8 mouse cellular contexts compared by ENCODE assay signal in genomic region chr17:45628885-45629855, GRCm38 (mm10). TPM values are rescaled to one million over a fixed set of nuclear protein-coding genes. Genes with fewer than 3 reads are reported as not detected.
DNase-seq lines count a peak whose midpoint lies in the region; ATAC-seq and TF ChIP-seq lines count a peak whose summit lies in the region.

No protein-coding gene starts in this region.

- no peak for TF ChIP-seq POLR2A in MEL (IDR thresholded peaks at IDR 0.05; ENCODE audit: control insufficient read depth in 1 of 2, insufficient read depth in 1 of 2, low read depth in 1 of 2, low read length in 2 of 2, poor library complexity in 1 of 2)

- no peak for TF ChIP-seq RAD21 in MEL (IDR thresholded peaks at IDR 0.05; ENCODE audit: low read depth, low read length)

- intact Hi-C loops in gastrocnemius, postnatal 14 days (cut with DNase I; ENCODE audit: low total_unique reads): loop anchor here (5.0 kb wide), 1 partner anchor 37 kb away; no protein-coding TSS in a partner anchor

- H3K79me2 ChIP-seq in MEL (ENCODE audit: control insufficient read depth, insufficient read depth, low read length, poor library complexity): no peaks in the 10 kb centered on the region

- H3K36me3 ChIP-seq in MEL (ENCODE audit: control insufficient read depth in 1 of 2, insufficient read depth in 2 of 2, low read length in 2 of 2): peaks cover 0 to 12% of the 10 kb centered on the region in 2 experiments; a peak in 2 of 4 replicates
- no peaks in the 10 kb centered on the region for H3K36me3 ChIP-seq in embryonic facial prominence, embryonic 11.5 days (replicated peaks; ENCODE audit: control insufficient read depth, insufficient read depth, low read depth, low read length)
- H3K36me3 ChIP-seq in hindbrain, embryonic 15.5 days: no peaks in the 10 kb centered on the region
- no peaks in the 10 kb centered on the region for H3K36me3 ChIP-seq in liver, embryonic 16.5 days (ENCODE audit: control insufficient read depth, insufficient read depth)
- H3K36me3 ChIP-seq in stomach, postnatal 0 days (ENCODE audit: control insufficient read depth, insufficient read depth, low read length): no peaks in the 10 kb centered on the region

- H3K9ac ChIP-seq in MEL (ENCODE audit: control insufficient read depth, low read depth, low read length, poor library complexity, severe bottlenecking): peak overlapping the region; percentile 2; the same call in 1 of the 2 replicates
- H3K9ac ChIP-seq in embryonic facial prominence, embryonic 11.5 days (replicated peaks; ENCODE audit: low read length): no peak overlapping the region
- 0 out of 2 replicates have a peak overlapping the region, but pooled peaks have one; percentile 61 for H3K9ac ChIP-seq in hindbrain, embryonic 15.5 days
- H3K9ac ChIP-seq in liver, embryonic 16.5 days (ENCODE audit: low read depth, low read length): no peak overlapping the region
- peak overlapping the region; percentile 43; the same call in 1 of the 2 replicates for H3K9ac ChIP-seq in stomach, postnatal 0 days (ENCODE audit: low read length)

- H3K4me1 ChIP-seq in MEL (ENCODE audit: control insufficient read depth in 1 of 2, insufficient read depth in 2 of 2, low read length in 2 of 2): peaks cover 2 to 29% of the 10 kb centered on the region in 2 experiments; a peak in 2 of 4 replicates
- no peaks in the 10 kb centered on the region for H3K4me1 ChIP-seq in embryonic facial prominence, embryonic 11.5 days (ENCODE audit: control insufficient read depth, insufficient read depth, low read length)
- peaks cover 19% of the 10 kb centered on the region for H3K4me1 ChIP-seq in hindbrain, embryonic 15.5 days (replicated peaks)
- peaks cover 17% of the 10 kb centered on the region for H3K4me1 ChIP-seq in liver, embryonic 16.5 days (ENCODE audit: control insufficient read depth, low read depth, low read length)
- H3K4me1 ChIP-seq in stomach, postnatal 0 days (replicated peaks; ENCODE audit: control insufficient read depth, insufficient read depth): peaks cover 4% of the 10 kb centered on the region; the same call in 1 of the 2 replicates

- no peaks in the 10 kb centered on the region for H3K27me3 ChIP-seq in MEL (ENCODE audit: control insufficient read depth in 1 of 2, insufficient read depth in 2 of 2, low read length in 2 of 2)
- no peaks in the 10 kb centered on the region for H3K27me3 ChIP-seq in embryonic facial prominence, embryonic 11.5 days (ENCODE audit: control insufficient read depth, insufficient read depth, low read length)
- no peaks in the 10 kb centered on the region for H3K27me3 ChIP-seq in hindbrain, embryonic 15.5 days
- no peaks in the 10 kb centered on the region; the same call in 1 of the 2 replicates for H3K27me3 ChIP-seq in liver, embryonic 16.5 days (ENCODE audit: control insufficient read depth, insufficient read depth, low read depth, low read length)
- H3K27me3 ChIP-seq in stomach, postnatal 0 days (ENCODE audit: control insufficient read depth, insufficient read depth, low read length): no peaks in the 10 kb centered on the region

- 73% methylated on average over 13 of the region's 13 CpGs for WGBS in embryonic facial prominence, embryonic 11.5 days
- WGBS in hindbrain, embryonic 15.5 days: 62% methylated on average over 13 of the region's 13 CpGs
- WGBS in liver, embryonic 16.5 days (ENCODE audit: insufficient replicate concordance): 31% methylated on average over 13 of the region's 13 CpGs
- WGBS in stomach, postnatal 0 days: 44% methylated on average over 13 of the region's 13 CpGs

- TF ChIP-seq EP300 in MEL (IDR thresholded peaks at IDR 0.05; ENCODE audit: low read depth in 1 of 2, low read length in 2 of 2): peak; percentile 77 to 86
- no peak for TF ChIP-seq EP300 in stomach, postnatal 0 days (optimal IDR thresholded peaks at IDR 0.05)

- 0 out of 2 replicates have a peak overlapping the region, but pooled peaks have one; percentile 10 for H3K27ac ChIP-seq in MEL (ENCODE audit: control insufficient read depth, low read depth, low read length)
- H3K27ac ChIP-seq in embryonic facial prominence, embryonic 11.5 days (replicated peaks; ENCODE audit: low read depth, low read length): no peak overlapping the region
- H3K27ac ChIP-seq in hindbrain, embryonic 15.5 days (replicated peaks): peak overlapping the region; percentile 73
- no peak overlapping the region for H3K27ac ChIP-seq in liver, embryonic 16.5 days (ENCODE audit: low read length)
- H3K27ac ChIP-seq in stomach, postnatal 0 days (replicated peaks): peak overlapping the region; percentile 77

- no peaks in the 10 kb centered on the region for H3K9me3 ChIP-seq in MEL (replicated peaks; ENCODE audit: insufficient read depth, low read length)
- H3K9me3 ChIP-seq in embryonic facial prominence, embryonic 11.5 days (replicated peaks; ENCODE audit: control insufficient read depth, low read length): no peaks in the 10 kb centered on the region
- H3K9me3 ChIP-seq in hindbrain, embryonic 15.5 days: no peaks in the 10 kb centered on the region
- H3K9me3 ChIP-seq in liver, embryonic 16.5 days (replicated peaks; ENCODE audit: control insufficient read depth, low read length): no peaks in the 10 kb centered on the region
- H3K9me3 ChIP-seq in stomach, postnatal 0 days (ENCODE audit: control insufficient read depth, low read length): no peaks in the 10 kb centered on the region

- no peak for TF ChIP-seq CTCF in MEL (IDR thresholded peaks at IDR 0.05 in 2 of 3, conservative IDR thresholded peaks at IDR 0.05 in 1 of 3; ENCODE audit: control insufficient read depth in 1 of 3, insufficient read depth in 1 of 3, low read depth in 2 of 3, low read length in 3 of 3, poor library complexity in 1 of 3, severe bottlenecking in 1 of 3)
- TF ChIP-seq CTCF in stomach, postnatal 0 days (IDR thresholded peaks at IDR 0.05; ENCODE audit: low read depth): no peak

- ATAC-seq in embryonic facial prominence, embryonic 11.5 days (replicated peaks; ENCODE audit: insufficient number of reproducible peaks, low FRiP score, low TSS enrichment, low read depth): no peak
- 0 out of 2 replicates have a peak, but pooled peaks have one; percentile 19 for ATAC-seq in hindbrain, embryonic 15.5 days (ENCODE audit: low FRiP score, low read depth)
- ATAC-seq in liver, embryonic 16.5 days (ENCODE audit: low read depth): 0 out of 2 replicates have a peak, but pooled peaks have one; percentile 33
- ATAC-seq in stomach, postnatal 0 days (ENCODE audit: low FRiP score, low TSS enrichment): peak; percentile 32; the same call in 1 of the 2 replicates

- H3K4me3 ChIP-seq in MEL (ENCODE audit: control insufficient read depth in 1 of 2, insufficient read depth in 1 of 2, low read depth in 2 of 2, low read length in 2 of 2): peak overlapping the region; percentile 17 to 19; a peak in 3 of 4 replicates
- H3K4me3 ChIP-seq in embryonic facial prominence, embryonic 11.5 days (ENCODE audit: low read depth, low read length): no peak overlapping the region
- peak overlapping the region; percentile 45 for H3K4me3 ChIP-seq in hindbrain, embryonic 15.5 days
- H3K4me3 ChIP-seq in liver, embryonic 16.5 days (ENCODE audit: low read depth, low read length): no peak overlapping the region
- H3K4me3 ChIP-seq in stomach, postnatal 0 days (ENCODE audit: low read depth, low read length): no peak overlapping the region

- peak overlapping the region; percentile 57 for H3K4me2 ChIP-seq in embryonic facial prominence, embryonic 11.5 days (ENCODE audit: low read depth, low read length)
- H3K4me2 ChIP-seq in hindbrain, embryonic 15.5 days: peak overlapping the region; percentile 70
- no peak overlapping the region for H3K4me2 ChIP-seq in liver, embryonic 16.5 days (ENCODE audit: low read depth, low read length)
- H3K4me2 ChIP-seq in stomach, postnatal 0 days (replicated peaks; ENCODE audit: low read depth): peak overlapping the region; percentile 55

- DNase-seq in MEL (ENCODE audit: low read depth, low spot score): peak; percentile 61
- DNase-seq in embryonic facial prominence, embryonic 11.5 days (ENCODE audit: low spot score): no peak
- DNase-seq in stomach, postnatal 0 days (ENCODE audit: low spot score): no peak
- DNase-seq in gastrocnemius, postnatal 14 days: no peak
- no peak for DNase-seq in spleen, postnatal 4 days (ENCODE audit: low spot score in 2 of 2)
- no peak for DNase-seq in embryo, embryonic 10.5 days (ENCODE audit: low spot score)

RNA-seq across cellular contexts. Expression of gene Mymx, which starts 27.3 kb away (rescaled TPM):
- not detected in 2 replicates for total RNA-seq in MEL (2012; rRNA removed)
- polyA plus RNA-seq in MEL (2012; ENCODE audit: insufficient read depth in 1 of 2, insufficient read length in 2 of 2, low read depth in 1 of 2, low replicate concordance in 2 of 2, missing spikeins in 1 of 2): not detected
- 1.6 and 5.6 TPM in 2 replicates for polyA plus RNA-seq in embryonic facial prominence, embryonic 11.5 days (2014; fragmentation: Nextera tagmentation; extraction: Ambion mirVana)
- polyA plus RNA-seq in hindbrain, embryonic 15.5 days (2015; fragmentation: Nextera tagmentation; extraction: Ambion mirVana): not detected in 2 replicates
- polyA plus RNA-seq in liver, embryonic 16.5 days (2015; fragmentation: Nextera tagmentation; extraction: Ambion mirVana): 0.30 and 0.35 TPM in 2 replicates
- polyA plus RNA-seq in stomach, postnatal 0 days (2015; fragmentation: Nextera tagmentation; extraction: Ambion mirVana): 1.2 and 1.5 TPM in 2 replicates
- 1 to 10 TPM; 6.2 to 7.3 TPM for total RNA-seq in gastrocnemius, postnatal 14 days (2021)

RNA-seq across cellular contexts. Expression of gene Slc29a1, which starts 29.8 kb away (rescaled TPM):
- 200 and 238 TPM in 2 replicates for total RNA-seq in MEL (2012; rRNA removed)
- polyA plus RNA-seq in MEL (2012; ENCODE audit: insufficient read depth in 1 of 2, insufficient read length in 2 of 2, low read depth in 1 of 2, low replicate concordance in 2 of 2, missing spikeins in 1 of 2): 100 to 1,000 TPM in 1 of 2 experiments, not detected in 1; 341 TPM
- polyA plus RNA-seq in embryonic facial prominence, embryonic 11.5 days (2014; fragmentation: Nextera tagmentation; extraction: Ambion mirVana): 52.5 and 58.9 TPM in 2 replicates
- polyA plus RNA-seq in hindbrain, embryonic 15.5 days (2015; fragmentation: Nextera tagmentation; extraction: Ambion mirVana): 43.7 and 46.4 TPM in 2 replicates
- polyA plus RNA-seq in liver, embryonic 16.5 days (2015; fragmentation: Nextera tagmentation; extraction: Ambion mirVana): 154 and 162 TPM in 2 replicates
- 49.4 and 55.3 TPM in 2 replicates for polyA plus RNA-seq in stomach, postnatal 0 days (2015; fragmentation: Nextera tagmentation; extraction: Ambion mirVana)
- total RNA-seq in gastrocnemius, postnatal 14 days (2021): 10 to 100 TPM; 59.2 to 71.6 TPM

RNA-seq across cellular contexts. Expression of gene Capn11, which starts 30.0 kb away (rescaled TPM):
- total RNA-seq in MEL (2012; rRNA removed): not detected in 2 replicates
- under 1 TPM in 1 of 2 experiments, not detected in 1; 0.03 TPM for polyA plus RNA-seq in MEL (2012; ENCODE audit: insufficient read depth in 1 of 2, insufficient read length in 2 of 2, low read depth in 1 of 2, low replicate concordance in 2 of 2, missing spikeins in 1 of 2)
- 0.28 and 0.52 TPM in 2 replicates for polyA plus RNA-seq in embryonic facial prominence, embryonic 11.5 days (2014; fragmentation: Nextera tagmentation; extraction: Ambion mirVana)
- 0.58 and 1.00 TPM in 2 replicates for polyA plus RNA-seq in hindbrain, embryonic 15.5 days (2015; fragmentation: Nextera tagmentation; extraction: Ambion mirVana)
- polyA plus RNA-seq in liver, embryonic 16.5 days (2015; fragmentation: Nextera tagmentation; extraction: Ambion mirVana): 0.08 and 0.41 TPM in 2 replicates
- 0.06 TPM in 2 replicates for polyA plus RNA-seq in stomach, postnatal 0 days (2015; fragmentation: Nextera tagmentation; extraction: Ambion mirVana)
- under 1 TPM; 0.10 to 0.13 TPM for total RNA-seq in gastrocnemius, postnatal 14 days (2021)

RNA-seq across cellular contexts. Expression of gene Hsp90ab1, which starts 56.1 kb away (rescaled TPM):
- total RNA-seq in MEL (2012; rRNA removed): 1,032 and 1,220 TPM in 2 replicates
- over 10,000 TPM in 1 of 2 experiments, 1,000 to 10,000 TPM in 1; 4,130 to 27,726 TPM for polyA plus RNA-seq in MEL (2012; ENCODE audit: insufficient read depth in 1 of 2, insufficient read length in 2 of 2, low read depth in 1 of 2, low replicate concordance in 2 of 2, missing spikeins in 1 of 2)
- polyA plus RNA-seq in embryonic facial prominence, embryonic 11.5 days (2014; fragmentation: Nextera tagmentation; extraction: Ambion mirVana): 1,660 and 1,740 TPM in 2 replicates
- 1,555 and 1,567 TPM in 2 replicates for polyA plus RNA-seq in hindbrain, embryonic 15.5 days (2015; fragmentation: Nextera tagmentation; extraction: Ambion mirVana)
- 564 and 565 TPM in 2 replicates for polyA plus RNA-seq in liver, embryonic 16.5 days (2015; fragmentation: Nextera tagmentation; extraction: Ambion mirVana)
- 715 and 750 TPM in 2 replicates for polyA plus RNA-seq in stomach, postnatal 0 days (2015; fragmentation: Nextera tagmentation; extraction: Ambion mirVana)
- 100 to 1,000 TPM; 735 to 778 TPM for total RNA-seq in gastrocnemius, postnatal 14 days (2021)

RNA-seq across cellular contexts. Expression of gene Mrpl14, which starts 57.0 kb away (rescaled TPM):
- total RNA-seq in MEL (2012; rRNA removed): 66.2 and 68.0 TPM in 2 replicates
- polyA plus RNA-seq in MEL (2012; ENCODE audit: insufficient read depth in 1 of 2, insufficient read length in 2 of 2, low read depth in 1 of 2, low replicate concordance in 2 of 2, missing spikeins in 1 of 2): 100 to 1,000 TPM in 1 of 2 experiments, not detected in 1; 159 TPM
- 127 and 141 TPM in 2 replicates for polyA plus RNA-seq in embryonic facial prominence, embryonic 11.5 days (2014; fragmentation: Nextera tagmentation; extraction: Ambion mirVana)
- polyA plus RNA-seq in hindbrain, embryonic 15.5 days (2015; fragmentation: Nextera tagmentation; extraction: Ambion mirVana): 120 and 129 TPM in 2 replicates
- 94.4 and 99.9 TPM in 2 replicates for polyA plus RNA-seq in liver, embryonic 16.5 days (2015; fragmentation: Nextera tagmentation; extraction: Ambion mirVana)
- 163 TPM in 2 replicates for polyA plus RNA-seq in stomach, postnatal 0 days (2015; fragmentation: Nextera tagmentation; extraction: Ambion mirVana)
- total RNA-seq in gastrocnemius, postnatal 14 days (2021): 10 to 100 TPM; 83.3 to 86.3 TPM

Comparison
In these comparisons a context has a peak if more than half of its experiments do, and no peak if none do; other contexts are left out.
1. H3K27ac ChIP-seq: peak in MEL (single experiment), hindbrain, embryonic 15.5 days (single experiment) and stomach, postnatal 0 days (single experiment); none in embryonic facial prominence, embryonic 11.5 days (single experiment) and liver, embryonic 16.5 days (single experiment).
2. H3K4me3 ChIP-seq: peak in MEL (2 of 2) and hindbrain, embryonic 15.5 days (single experiment); none in embryonic facial prominence, embryonic 11.5 days (single experiment), liver, embryonic 16.5 days (single experiment) and stomach, postnatal 0 days (single experiment).
3. H3K9ac ChIP-seq: peak in MEL (single experiment), hindbrain, embryonic 15.5 days (single experiment) and stomach, postnatal 0 days (single experiment); none in embryonic facial prominence, embryonic 11.5 days (single experiment) and liver, embryonic 16.5 days (single experiment).